Mouse (Mus musculus): ENCODE measurements around the gene Lrrc49. TPM values are rescaled to one million over a fixed set of nuclear protein-coding genes. Genes with fewer than 3 reads are reported as not detected.
A peak's percentile ranks its signal among the peaks of the same experiment; 100 is the strongest.

Gene Lrrc49
- polyA plus RNA-seq, 1 experiment from 2014 or later, result 80.4 TPM

DNA sequence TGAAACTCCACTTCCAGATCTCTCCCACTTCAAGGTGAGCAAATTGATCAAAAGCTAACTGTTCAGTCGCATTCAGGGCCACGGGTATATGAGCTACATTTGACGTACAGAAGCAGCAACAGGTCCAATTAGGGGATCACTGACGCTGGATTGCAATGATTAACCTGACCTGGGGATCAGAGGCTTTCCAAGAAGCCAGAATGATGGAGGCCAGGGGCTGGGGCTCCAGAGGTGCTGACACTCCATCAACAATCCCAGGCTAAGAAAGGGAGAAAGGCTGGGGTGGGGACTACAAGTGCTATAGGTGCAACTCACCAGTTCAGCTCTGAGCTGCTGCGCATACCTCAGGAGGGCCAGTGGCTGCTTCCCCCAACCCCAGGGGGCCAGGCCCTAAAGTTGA, 166.8 kb downstream of the Lrrc49 start:
- Histone ChIP-seq H3K27me3 (replicated peaks) (0 out of 2 replicates have a peak, but pooled peaks cover 4% of the 10 kb centered on the region), H3K4me1 (peaks cover 37% of the 10 kb centered on the region), H3K9ac (no peak overlapping the region), H3K4me2 (peak overlapping the region; percentile 82), H3K9me3 (no peaks in the 10 kb centered on the region), H3K36me3 (replicated peaks) (no peaks in the 10 kb centered on the region), H3K4me3 (peak overlapping the region; percentile 51), H3K27ac (no peak overlapping the region)
- WGBS, result 43% methylated on average over 5 of the region's 5 CpGs
- no peak for ATAC-seq (replicated peaks)

GRCm38 (mm10) chr9:60519601-60520000, 168.4 kb downstream of the Lrrc49 start:
- 0 out of 2 replicates have a peak, but pooled peaks cover 4% of the 10 kb centered on the region for H3K27me3 ChIP-seq (replicated peaks)
- peaks cover 37% of the 10 kb centered on the region for H3K4me1 ChIP-seq
- H3K4me2 ChIP-seq, result peak overlapping the region; percentile 2; the same call in 1 of the 2 replicates
- no peaks in the 10 kb centered on the region for H3K36me3 ChIP-seq (replicated peaks)
- ATAC-seq (replicated peaks), result no peak
- no peak overlapping the region for H3K9ac ChIP-seq
- H3K9me3 ChIP-seq, result no peaks in the 10 kb centered on the region
- H3K27ac ChIP-seq, result no peak overlapping the region; the same call in 1 of the 2 replicates
- WGBS, result 11% methylated on average over 3 of the region's 3 CpGs
- H3K4me3 ChIP-seq, result no peak overlapping the region

Other genes with a start within 250 kb of the Lrrc49 start
- 6.4 and 8.5 TPM in 2 replicates for gene Thsd4, start 166.1 kb downstream of the Lrrc49 start, polyA plus RNA-seq (2015; fragmentation: Nextera tagmentation; extraction: Ambion mirVana)
- 21.9 and 22.3 TPM in 2 replicates for gene Larp6, start 24.8 kb upstream of the Lrrc49 start, polyA plus RNA-seq (2015; fragmentation: Nextera tagmentation; extraction: Ambion mirVana)
- 17.5 and 18.0 TPM in 2 replicates for gene Uaca, start 106.4 kb upstream of the Lrrc49 start, polyA plus RNA-seq (2015; fragmentation: Nextera tagmentation; extraction: Ambion mirVana)